Mouse (Mus musculus): ENCODE data around the gene Mfap3. TPM values are rescaled to one million over a fixed set of nuclear protein-coding genes. Genes with fewer than 3 reads are reported as not detected.

Gene Mfap3
- total and polyA plus RNA-seq, 2 experiments from 2014 or later: 47.8 to 52.4 TPM

DNA sequence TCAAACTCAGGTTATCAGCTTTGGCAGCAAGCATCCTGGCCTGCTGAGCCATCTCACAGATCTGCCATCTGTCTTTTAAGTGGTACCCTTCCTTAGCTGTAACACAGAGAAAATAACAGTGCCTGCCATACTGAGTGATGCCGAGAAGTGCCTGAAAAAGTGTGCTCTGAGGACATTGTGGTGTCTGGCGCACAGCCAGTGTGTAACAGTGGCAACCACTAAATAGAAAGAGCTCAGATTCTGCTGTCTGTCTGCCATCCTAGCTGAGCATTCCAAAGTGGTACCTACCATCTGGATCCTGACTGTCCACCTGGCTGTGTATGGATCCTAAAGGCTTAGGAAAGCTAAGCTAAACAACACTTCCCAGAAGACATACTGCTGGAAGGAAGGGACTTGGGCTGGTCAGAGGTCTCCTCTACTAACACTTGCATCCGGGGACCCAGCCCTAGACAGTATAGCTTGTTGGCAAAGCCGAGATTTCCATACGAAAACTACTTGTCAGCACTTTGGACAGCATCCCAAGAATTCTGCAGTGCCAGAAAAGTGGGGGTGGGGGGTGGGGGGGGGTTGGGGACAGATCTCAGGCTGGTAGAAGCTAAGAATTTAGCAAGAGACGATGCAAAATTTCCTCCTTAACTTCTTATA lies 58.5 kb downstream of the Mfap3 start:
- Histone ChIP-seq H3K4me2 (ENCODE audit: low read depth, low read length, poor library complexity, severe bottlenecking) (no peak overlapping the region), H3K4me1 (ENCODE audit: insufficient read depth, low read length) (no peaks in the 10 kb centered on the region), H3K4me3 (ENCODE audit: low read depth, low read length) (no peak overlapping the region), H3K27ac (ENCODE audit: low read depth, low read length) (no peak overlapping the region), H3K36me3 (ENCODE audit: insufficient read depth, low read length) (no peaks in the 10 kb centered on the region), H3K9ac (replicated peaks; ENCODE audit: low read length, poor library complexity, severe bottlenecking) (no peak overlapping the region), H3K27me3 (ENCODE audit: insufficient read depth, low read length) (no peaks in the 10 kb centered on the region), H3K9me3 (ENCODE audit: low read length) (no peaks in the 10 kb centered on the region)
- no peak for TF ChIP-seq CTCF (IDR thresholded peaks at IDR 0.05)
- ATAC-seq (ENCODE audit: low FRiP score): no peak
- WGBS: 72% methylated on average over 6 of the region's 6 CpGs
- DNase-seq (ENCODE audit: low spot score): no peak

DNA sequence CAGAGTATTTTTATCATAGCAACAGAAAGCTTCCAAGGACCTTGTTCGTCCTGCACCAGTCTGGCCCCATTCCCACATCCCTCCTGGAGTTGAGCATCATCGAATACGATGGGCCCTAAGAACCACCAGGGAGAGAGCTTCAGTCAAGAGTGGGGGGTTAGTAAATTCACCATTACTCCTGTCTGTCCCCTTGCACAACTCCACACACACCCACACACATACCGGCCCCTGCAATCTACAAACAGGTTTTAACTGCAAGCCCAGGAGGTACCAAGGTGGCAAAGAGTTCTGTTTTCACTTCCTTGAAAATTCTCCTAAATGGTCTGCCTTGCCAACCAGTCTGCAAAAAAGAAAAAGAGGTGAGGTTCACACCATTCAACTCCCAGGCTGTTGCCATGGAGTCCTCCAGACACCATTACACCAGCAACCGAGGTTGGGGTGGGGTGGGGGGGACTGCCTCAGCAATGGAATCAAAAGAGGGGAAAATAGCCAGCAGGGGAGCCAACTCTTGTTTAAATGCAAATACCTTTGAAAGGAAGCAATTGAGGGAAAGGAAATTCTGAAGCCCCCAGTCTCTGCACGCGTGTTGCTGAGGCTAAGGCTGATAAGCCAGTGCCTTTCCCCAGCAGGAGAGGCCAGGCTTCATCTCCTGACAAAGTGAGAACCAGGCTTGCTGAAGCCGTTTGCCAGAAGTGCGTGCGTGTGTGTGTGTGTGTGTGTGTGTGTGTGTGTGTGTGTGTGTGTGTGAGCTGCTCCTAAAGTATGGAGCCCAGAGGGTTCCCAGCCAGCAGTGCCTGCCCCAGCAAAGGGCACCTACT lies 64.6 kb downstream of the Mfap3 start:
- DNase-seq (ENCODE audit: low spot score) (peak; percentile 42), ATAC-seq (ENCODE audit: low FRiP score) (no peak)
- TF ChIP-seq CTCF (IDR thresholded peaks at IDR 0.05): no peak; the same call in 1 of the 2 replicates
- Histone ChIP-seq H3K27ac (ENCODE audit: low read depth, low read length) (0 out of 2 replicates have a peak overlapping the region, but pooled peaks have one; percentile 12), H3K27me3 (ENCODE audit: insufficient read depth, low read length) (no peaks in the 10 kb centered on the region), H3K4me3 (ENCODE audit: low read depth, low read length) (no peak overlapping the region), H3K4me2 (ENCODE audit: low read depth, low read length, poor library complexity, severe bottlenecking) (no peak overlapping the region), H3K36me3 (ENCODE audit: insufficient read depth, low read length) (no peaks in the 10 kb centered on the region), H3K9ac (replicated peaks; ENCODE audit: low read length, poor library complexity, severe bottlenecking) (no peak overlapping the region), H3K4me1 (ENCODE audit: insufficient read depth, low read length) (peaks cover 16% of the 10 kb centered on the region; the same call in 1 of the 2 replicates), H3K9me3 (ENCODE audit: low read length) (no peaks in the 10 kb centered on the region)
- WGBS: 10% methylated on average over 10 of the region's 10 CpGs

Other genes starting within 250 kb of the Mfap3 start
- 29.5 and 46.4 TPM in 2 replicates for gene Fam114a2, start within 50 bp of the Mfap3 start, total RNA-seq (2014; rRNA removed)
- 50.9 and 51.1 TPM in 2 replicates for gene Fam114a2, start within 50 bp of the Mfap3 start, polyA plus RNA-seq (2015; fragmentation: Nextera tagmentation; extraction: Ambion mirVana)
- 21.3 and 26.0 TPM in 2 replicates for gene Galnt10, start 126.8 kb downstream of the Mfap3 start, total RNA-seq (2014; rRNA removed)
- 11.8 and 12.0 TPM in 2 replicates for gene Galnt10, start 126.8 kb downstream of the Mfap3 start, polyA plus RNA-seq (2015; fragmentation: Nextera tagmentation; extraction: Ambion mirVana)

Measured in midbrain, postnatal 0 days (tissue).